Mouse (Mus musculus) cerebellum, adult (tissue): ENCODE data around the gene Zdhhc1.

Source experiments
- ATAC-seq: cut with Nextera tagmentation; 2 replicates; pipeline ENCODE4 v1.9.2; 2017; ENCODE audit warnings: mild to moderate bottlenecking, moderate library complexity, mixed read lengths; ENCODE audit not compliant: insufficient number of reproducible peaks, low FRiP score, low TSS enrichment

Zdhhc1 gene

GRCm38 (mm10) chr8:105496439-105497180 is at the start of gene Zdhhc1:
Zdhhc1 (minus strand) TSS chr8:105496902.
- peak; percentile 88 for ATAC-seq

DNA sequence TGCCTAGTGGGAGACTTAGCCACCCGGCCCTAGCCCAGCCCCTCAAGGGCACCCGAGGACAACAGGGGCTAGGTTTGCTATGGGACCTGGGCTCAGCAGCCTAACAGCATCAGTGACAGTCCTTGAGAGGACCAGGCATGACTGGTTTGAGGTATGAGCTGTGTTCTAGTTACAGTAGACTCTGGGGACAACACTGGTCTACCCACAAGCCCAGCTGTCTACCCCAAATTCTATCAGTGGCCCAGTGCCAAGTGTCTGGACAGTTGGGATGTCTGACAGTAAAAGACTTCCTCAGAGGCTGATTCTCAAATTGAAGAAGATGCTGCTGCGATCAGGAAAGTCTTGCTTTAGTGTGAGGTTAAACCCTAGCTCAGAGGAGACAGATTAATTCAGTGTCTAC is 48.5 kb upstream of the Zdhhc1 start:
- ATAC-seq, result no peak

DNA sequence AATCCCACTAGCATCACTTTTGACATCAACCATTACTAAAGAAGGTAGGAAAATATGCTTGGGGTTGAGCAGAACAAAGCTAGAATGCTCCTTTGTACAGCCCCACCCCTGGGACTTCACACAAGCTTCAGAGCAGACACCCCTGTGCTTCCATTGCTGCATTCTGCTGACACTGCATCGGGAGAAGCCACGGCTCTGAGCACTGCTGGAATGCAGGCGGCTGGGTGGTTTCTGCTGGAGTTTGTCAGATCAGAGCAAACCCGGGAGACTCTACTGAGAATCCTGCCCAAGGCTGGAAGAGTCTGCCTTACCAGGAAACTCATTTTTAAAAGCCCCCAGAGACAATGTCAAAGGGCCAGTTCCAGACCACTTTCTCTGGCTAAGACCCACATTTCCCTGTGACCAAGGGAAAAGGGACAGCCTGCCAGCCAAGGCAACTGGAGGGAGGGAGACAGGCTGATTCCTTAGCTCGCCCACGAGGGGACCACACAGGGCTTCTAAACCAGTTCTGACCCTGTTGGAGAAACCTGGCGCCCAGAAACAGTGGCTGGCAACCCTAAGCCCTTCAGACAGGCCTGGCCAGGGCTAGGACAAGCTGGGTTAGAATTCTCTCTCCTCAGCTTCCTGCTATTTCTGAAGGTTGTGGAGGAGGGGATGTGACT is 48.0 kb upstream of the Zdhhc1 start:
- ATAC-seq, result 0 out of 2 replicates have a peak, but pooled peaks have one; percentile 45

DNA sequence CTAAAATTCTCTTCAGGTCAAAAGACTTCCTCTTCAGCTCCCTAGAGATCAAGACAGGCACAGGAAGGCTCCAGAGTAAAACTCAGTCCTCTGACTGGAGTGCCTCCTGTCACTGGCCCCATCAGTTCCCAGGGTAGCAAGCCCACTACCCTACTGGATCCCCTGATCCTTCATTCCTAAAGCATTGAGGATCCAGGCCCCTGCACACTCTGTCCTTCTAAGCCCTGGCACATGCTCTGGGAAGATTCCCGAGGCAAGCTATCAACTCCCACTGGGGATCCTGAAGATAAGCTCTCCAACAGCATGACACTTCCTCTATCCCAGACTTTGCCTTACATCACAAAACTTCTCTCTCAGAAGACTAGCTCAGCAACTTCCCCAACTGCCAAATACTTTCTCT is 47.0 kb upstream of the Zdhhc1 start:
- ATAC-seq, result no peak

GRCm38 (mm10) chr8:105542808-105543207 is 46.1 kb upstream of the Zdhhc1 start:
- no peak for ATAC-seq

GRCm38 (mm10) chr8:105542032-105542656 is 45.4 kb upstream of the Zdhhc1 start:
- no peak for ATAC-seq

- ATAC-seq, result no peak
These were observed 42.2 kb upstream of the Zdhhc1 start for GRCm38 (mm10) chr8:105538940-105539339.

DNA sequence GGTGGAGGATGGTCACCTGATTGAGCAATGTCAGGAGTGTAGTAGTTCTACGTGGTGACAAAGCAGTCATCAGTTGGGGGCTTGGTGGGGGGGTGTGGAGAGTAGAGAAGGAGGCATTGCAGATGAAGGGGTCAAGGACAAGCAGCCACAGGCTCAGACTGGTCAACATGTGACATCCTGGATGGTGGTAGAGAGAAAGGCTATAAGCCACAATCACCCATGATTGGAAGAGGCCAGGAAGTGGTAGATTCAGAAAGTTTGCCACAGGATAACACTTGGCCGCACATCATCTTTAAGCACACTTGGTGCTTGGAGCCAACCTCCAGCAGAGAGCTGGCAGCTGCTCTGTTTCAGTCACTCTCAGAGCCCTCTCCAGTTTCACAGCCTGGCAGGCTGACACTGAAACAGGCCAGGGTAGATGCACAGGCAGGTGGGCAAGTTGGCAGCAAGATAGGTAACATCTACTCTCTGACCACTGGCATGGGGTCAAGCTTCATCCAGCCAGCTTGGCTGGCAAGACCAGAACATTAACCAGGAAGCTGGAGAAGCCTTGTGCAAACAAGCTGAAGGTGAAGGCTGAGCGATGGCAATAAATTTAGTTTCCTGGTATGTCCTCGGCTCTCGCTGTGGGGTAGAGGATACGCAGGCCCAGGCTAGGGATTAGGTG is 40.4 kb upstream of the Zdhhc1 start:
- peak; percentile 69 for ATAC-seq

- ATAC-seq, result no peak
These were observed 39.8 kb upstream of the Zdhhc1 start for GRCm38 (mm10) chr8:105536546-105536945.

- ATAC-seq, result no peak; the same call in 1 of the 2 replicates
These were observed 37.2 kb upstream of the Zdhhc1 start for GRCm38 (mm10) chr8:105533892-105534329.

DNA sequence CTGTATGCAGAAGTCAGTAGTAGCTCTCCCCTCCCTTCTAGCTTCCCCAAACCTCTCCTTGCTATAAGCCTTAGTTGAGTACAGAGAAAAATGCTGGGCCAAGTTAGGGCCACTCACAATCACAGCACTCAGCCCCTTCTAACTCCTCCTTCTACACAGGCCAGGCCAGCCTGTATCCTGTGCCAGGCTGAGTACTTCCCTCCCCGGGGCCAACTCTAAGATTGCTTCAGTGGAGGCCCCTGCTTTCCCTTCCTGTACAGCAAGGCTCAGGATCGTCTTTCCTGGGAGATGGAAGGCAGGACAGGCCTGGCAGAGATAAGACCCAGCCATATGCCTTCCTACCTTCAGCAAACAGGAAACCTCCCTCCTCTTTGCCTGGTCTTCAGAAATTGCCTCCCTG is 36.7 kb upstream of the Zdhhc1 start:
- no peak for ATAC-seq

GRCm38 (mm10) chr8:105531774-105532173 is 35.1 kb upstream of the Zdhhc1 start:
- ATAC-seq, result no peak

GRCm38 (mm10) chr8:105529271-105529670 is 32.6 kb upstream of the Zdhhc1 start:
- ATAC-seq, result no peak

DNA sequence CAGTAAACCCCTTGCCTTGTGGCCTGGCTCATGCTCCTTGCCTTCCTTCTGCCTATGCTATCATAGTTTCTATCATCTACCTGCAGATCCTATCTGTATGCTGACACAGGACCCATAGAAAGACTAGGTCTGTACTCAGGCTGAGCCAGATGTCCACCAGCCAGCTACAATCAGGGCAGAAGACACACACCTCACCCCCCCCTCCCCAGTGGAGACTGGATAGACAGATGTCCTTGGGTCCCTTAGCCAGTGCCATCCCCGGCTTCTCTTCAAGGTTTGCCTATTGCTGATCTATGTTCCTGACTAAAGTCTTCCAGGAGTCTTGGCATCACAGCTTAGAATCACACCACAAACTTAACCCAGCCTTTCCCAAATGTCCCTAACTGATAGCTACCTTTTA is 31.5 kb upstream of the Zdhhc1 start:
- no peak for ATAC-seq

GRCm38 (mm10) chr8:105527110-105527509 is 30.4 kb upstream of the Zdhhc1 start:
- ATAC-seq, result no peak

DNA sequence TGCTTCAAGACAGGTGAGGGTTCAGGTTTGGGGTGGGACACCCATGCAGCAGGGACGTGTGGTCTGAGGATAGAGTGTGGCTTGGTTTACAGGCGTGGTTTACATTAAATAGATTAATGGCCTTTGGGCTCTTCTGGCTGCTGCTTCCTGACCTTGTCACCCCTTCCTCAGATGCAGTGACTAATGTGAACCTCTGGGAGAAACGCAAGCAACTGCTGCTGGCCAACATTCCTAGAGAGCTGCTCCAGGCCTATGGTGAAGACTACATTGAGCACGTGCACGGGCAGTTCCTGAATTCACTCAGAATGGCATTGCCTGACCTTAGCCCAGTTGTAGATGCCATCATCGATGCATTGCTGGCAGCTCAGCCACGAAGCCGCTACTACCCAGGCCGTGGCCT is 26.2 kb upstream of the Zdhhc1 start:
- no peak for ATAC-seq

DNA sequence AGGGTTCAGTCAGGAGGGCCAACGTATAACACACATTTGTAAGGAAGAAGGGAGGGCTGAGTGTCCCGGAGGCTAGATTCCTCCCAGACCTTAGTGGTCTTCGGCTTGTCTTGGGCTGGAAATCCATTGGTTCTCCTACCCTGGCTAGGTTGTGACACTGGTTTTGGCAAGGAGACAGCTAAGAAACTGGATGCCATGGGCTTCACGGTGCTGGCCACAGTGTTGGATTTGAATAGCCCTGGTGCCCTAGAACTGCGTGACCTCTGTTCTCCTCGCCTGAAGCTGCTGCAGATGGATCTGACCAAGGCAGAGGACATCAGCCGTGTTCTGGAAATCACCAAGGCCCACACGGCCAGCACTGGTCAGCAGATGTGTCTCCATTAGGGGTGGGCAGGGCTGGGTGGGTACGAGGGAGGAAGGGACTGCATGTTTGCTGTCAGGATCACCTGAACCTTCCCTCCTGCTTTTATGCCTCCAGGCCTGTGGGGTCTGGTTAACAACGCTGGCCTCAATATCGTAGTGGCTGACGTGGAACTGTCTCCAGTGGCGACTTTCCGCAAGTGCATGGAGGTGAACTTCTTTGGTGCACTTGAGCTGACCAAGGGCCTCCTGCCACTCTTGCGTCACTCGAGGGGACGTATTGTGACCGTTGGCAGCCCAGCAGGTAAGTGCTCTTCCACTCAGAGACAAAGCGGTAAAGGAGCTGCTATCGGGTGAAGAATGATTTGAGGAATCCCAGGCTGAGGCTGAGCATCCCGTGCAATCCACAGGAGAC is 25.5 kb upstream of the Zdhhc1 start:
- ATAC-seq, result no peak

DNA sequence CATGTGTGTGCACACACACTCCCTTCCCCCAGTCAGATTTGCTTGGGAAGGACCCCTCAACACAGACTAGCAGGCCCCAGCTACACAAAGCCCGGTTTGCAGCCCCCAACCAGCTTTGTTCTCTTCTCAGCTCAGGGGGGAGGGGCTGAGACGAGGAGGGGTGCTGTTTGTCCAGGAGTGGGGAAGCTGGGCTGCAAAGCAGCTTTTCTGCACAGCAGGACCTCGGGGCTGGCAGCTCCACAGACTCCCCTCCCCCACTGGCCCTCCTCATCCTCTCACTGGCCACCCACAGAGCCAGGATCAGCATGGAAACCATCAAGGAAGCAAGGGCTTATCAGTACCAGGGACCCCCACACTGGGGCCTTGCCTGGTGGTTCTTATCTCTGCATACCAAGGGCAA is 24.4 kb upstream of the Zdhhc1 start:
- ATAC-seq, result no peak

DNA sequence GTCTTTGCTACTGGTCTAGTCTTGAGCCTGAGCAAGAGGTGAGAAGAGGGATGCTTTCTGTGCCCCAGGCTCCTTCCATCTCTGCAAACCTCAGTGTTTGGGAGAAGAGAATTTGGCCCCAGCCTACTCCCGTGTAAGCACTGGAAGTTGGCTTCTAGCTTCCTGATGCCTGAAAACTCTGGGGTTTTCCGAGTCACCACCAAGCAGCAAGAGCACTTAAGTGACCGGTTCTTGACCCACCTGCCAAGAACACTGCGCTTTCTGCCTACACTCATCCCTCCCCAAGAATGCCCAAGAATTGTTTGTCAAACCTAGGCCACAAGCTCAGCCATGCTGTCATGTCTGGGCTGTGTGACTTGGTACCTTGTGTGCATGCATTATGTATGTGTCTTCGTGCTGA is 23.8 kb upstream of the Zdhhc1 start:
- ATAC-seq, result no peak

DNA sequence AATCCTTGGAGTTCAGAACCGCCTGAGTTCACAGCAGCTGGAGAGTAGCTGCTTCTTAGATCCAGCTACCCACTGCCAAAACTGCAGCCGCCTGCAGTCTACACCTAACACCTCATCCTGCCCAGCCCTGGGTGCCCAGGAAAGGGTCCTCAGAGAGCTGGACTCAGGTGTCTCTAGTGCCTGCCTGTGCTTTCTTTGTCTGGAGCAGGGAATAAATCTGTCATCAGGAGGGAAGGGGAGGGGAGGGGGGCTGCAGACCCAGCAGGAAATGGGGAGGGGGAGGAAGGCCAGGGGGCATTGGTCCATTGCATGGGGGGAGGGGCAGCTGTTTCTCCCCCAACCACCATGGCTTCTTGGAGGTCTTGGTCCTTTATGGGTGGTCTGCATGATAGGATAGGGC is 22.9 kb upstream of the Zdhhc1 start:
- no peak for ATAC-seq
